Mouse (Mus musculus) cerebral cortex, adult 2 months (tissue): Measurements from ENCODE around the gene Zbtb9.

ENCODE experiments used
- WGBS: fragments of 180-500 bp; shearing (Covaris S2); methylation state at CpG from one replicate; pipeline ENCODE4 v1.1.7; 2018; 5-methylcytosine and 5-hydroxymethylcytosine counted together

Gene Zbtb9

DNA sequence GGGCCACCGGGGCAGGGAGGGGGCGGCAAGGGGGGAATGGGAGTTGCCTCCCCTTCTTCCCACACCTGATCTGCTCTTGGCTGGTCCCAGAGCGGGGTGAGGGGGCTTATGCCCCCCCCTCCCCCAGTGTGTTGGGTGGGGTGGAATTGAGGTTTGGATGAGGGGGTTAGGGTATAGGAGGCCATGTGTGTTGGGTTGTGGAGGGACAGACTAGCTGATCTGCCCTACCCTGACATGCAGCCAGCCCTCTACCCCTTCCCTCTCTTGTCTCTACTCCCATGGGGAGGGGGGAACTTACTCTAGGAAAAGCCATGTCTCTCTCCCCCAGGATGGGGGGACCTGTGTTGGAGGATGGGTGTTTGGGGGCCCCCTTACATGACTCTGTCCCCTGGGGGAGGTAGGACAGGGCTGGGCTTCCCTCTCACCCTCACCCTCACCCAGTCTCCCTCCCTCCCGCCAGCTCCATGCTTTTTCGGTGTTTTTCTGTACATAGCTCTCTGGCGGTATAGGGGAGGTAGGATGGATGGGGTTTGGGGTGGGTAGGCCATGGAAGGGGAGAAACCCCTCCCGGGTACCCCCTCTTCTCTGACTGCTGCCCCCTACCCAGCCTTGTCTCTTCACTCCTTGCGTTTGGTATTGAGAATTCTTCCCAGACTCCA lies 1.6 kb upstream of the Zbtb9 start:
- 46% methylated on average over 8 of the region's 8 CpGs for WGBS

DNA sequence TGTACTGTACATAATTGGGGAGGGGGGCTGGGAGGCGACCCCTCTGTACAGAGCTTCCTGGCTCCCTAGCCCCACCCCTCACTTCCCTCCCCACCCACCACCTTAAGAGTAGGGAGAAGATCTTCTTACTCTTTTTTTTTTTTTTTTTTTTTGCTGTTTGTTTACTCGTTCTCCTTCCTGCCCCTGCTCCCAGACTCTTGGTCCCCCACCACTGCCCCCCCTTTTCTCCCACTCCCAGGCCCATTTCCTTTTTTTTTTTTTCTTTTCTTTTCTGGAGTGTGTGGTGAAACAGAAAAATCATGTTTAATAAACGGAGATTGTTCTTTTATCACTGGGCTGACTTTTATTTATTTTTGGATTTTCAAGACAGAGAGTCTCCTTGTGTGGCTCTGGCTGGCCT lies 860 bp upstream of the Zbtb9 start:
- 0% methylated on average over 3 of the region's 3 CpGs for WGBS

DNA sequence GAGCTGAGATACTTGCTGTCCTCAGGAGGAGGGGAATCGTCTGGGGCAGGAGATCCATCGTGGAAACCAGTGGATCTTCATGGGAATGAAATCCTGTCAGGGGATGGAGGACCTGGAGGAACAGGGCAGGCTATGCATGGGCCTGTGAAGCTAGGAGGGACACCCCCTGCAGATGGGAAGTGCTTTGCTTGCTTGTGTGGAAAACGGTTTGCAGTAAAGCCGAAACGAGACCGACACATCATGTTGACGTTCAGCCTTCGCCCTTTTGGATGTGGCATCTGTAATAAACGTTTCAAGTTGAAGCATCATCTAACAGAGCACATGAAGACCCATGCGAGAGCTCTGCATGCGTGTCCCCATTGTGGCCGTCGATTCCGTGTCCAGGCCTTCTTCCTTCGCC lies 1.6 kb downstream of the Zbtb9 start:
- WGBS, result 92% methylated on average over 15 of the region's 15 CpGs

DNA sequence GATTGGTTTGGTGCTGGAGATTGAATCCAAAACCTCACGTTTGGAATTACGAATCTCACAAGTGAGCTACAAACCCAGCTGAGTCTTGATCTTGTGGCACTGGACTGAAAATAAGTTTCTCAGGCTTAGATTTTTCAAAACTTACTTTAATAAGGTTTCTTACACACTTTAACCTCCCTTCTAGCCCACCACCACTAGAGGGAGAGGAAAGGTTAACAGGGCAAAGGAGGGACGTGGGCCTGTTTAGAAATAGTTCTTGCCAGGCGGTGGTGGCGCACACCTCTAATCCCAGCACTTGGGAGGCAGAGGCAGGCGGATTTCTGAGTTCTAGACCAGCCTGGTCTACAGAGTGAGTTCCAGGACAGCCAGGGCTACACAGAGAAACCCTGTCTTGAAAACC lies 4.4 kb downstream of the Zbtb9 start:
- WGBS, result 86% methylated on average over 6 of the region's 6 CpGs

DNA sequence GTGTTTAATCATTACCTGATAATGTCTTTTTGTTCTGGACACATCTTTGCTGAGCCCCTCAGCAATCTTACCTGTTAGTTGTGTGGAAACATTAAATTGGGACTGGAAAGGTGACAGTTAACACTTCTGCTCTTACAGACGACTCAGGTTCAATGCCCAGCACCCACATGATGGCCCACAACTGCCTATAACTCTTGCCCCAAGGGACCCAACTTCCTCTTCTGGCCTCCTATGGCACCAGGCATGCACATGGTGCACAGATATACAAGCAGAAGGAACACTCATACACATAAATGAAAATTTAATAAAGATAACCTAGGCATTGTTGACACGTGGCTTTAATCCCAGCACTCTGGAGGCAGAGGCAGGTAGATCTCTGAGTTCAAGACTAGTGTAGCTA lies 6.5 kb downstream of the Zbtb9 start:
- 81% methylated on average over 2 of the region's 2 CpGs for WGBS

DNA sequence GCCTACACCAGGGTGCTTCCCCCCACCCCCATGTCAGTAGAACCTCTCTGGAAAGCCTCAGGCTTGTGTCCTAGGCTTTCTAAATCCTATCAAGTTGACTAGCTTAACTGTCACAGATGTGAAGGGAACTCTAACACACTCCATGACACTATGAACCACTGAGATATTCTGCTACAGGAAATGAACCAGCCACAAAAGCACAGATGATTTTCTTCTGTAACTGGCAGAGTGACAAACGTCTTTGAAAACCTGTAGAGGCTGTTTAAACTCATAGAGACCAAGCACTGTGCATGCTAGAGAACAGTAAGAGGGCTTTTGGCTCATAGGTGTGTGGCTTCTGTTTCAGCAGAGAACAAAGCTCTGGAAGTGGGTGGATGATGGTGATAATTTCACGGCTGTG lies 8.1 kb downstream of the Zbtb9 start:
- 36% methylated on average over 2 of the region's 2 CpGs for WGBS

DNA sequence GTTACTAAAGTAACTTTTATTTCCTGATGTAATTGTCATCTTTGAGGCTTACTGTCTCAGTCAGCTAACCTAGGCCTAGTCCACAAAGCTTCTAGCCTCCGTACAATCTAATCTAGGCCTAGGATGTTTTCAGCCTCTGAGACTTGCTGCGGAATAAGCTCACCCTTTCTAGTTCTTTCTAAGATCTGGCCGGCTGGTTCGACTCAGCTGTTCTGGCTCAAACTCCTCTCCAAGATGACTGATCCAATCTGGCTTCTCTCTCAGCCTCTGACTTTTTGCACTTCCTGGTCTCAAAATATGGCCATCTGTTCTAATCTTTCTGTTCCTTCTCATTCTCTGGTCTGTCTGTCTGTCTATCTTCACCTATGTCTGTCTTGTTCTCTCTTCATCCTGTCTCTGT lies 10.4 kb downstream of the Zbtb9 start:
- 84% methylated on average over 4 of the region's 4 CpGs for WGBS

DNA sequence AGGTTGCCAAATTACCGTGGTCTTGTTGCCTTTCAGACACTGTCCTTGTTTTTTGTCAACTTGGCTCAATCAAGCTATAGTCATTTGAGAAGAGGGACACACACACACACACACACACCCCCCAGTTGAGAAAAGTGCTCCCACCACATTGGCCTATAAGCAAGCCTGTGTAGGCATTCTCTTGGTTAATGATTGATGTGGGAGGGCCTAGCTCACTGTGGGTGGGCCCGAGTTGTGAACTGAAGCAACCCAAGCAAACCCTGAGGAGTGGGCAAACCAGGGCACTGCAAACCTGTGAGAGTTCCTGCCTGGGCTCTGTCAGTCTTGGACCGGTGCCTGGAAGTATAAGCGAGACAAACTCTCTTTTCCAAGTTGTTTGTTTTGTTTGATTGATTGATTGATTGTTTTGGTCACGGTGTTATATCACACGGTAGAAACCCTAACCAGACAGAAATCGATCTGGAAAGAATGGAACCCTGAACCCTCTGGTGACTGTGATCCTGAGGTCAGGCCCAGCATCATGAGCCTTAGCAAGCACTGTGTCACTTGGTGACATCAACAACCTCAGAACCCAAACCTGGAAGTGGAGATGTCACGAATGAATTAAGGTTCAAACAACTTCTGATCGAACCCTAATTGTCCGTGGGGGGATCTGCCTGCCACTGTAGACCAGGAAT lies 12.7 kb downstream of the Zbtb9 start:
- WGBS, result 89% methylated on average over 10 of the region's 10 CpGs

DNA sequence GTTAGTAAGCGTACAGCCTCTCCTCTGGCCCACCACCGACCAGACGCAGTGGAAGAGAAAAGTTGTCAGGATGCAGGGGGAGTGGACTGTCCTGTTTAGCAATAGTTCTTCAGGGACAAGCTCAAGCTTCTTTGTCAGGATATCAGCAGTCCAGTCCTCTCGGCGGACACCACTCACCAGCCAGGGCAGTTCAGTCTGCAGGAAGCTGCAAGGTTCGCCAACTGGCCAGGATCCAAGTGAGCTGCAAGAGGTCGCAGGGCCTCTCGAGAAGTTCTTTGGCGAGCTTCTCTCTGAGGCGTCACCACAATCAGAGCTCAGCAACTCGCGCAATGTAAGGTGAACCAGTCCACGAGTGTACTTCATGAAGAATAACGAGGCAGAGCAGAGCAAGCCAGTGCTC lies 21.4 kb downstream of the Zbtb9 start:
- 63% methylated on average over 14 of the region's 14 CpGs for WGBS

DNA sequence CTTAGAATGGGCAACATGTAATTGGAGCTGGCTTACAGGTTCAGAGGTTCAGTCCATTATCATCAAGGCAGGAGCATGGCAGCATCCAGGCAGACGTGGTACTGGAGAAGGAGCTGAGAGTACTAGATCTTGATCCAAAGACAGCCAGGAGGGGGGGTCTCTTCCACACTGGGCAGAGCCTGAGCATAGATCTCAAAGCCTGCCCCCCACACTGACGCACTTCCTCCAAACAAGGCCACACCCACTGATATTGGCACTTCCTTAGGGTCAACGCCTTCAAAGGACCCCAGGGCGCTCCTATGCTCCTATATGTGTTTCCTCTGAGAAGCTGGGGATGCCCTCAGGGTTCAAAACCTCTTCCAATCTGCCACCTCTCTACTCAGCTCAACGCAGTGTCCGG lies 22.0 kb downstream of the Zbtb9 start:
- 71% methylated on average over 6 of the region's 6 CpGs for WGBS

DNA sequence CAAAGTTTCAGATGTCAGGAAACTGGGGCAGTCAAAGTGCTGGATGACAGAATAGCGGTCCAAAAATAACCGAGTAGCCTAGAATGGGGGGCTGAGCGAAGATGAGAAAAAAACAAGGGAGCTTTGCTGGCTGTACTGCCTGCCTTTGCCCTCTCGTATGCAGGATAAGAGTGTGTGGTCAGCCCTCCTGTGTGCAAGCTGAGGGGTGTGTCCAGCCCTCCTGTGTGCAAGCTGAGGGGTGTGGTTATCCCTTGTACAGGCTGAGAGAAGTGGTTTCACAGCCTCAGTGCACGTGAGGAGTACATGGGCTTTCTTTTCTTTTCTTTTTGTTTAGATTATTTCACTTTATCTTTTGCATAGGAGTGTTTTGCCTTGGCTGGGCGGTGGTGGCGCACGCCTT lies 22.6 kb downstream of the Zbtb9 start:
- WGBS, result 69% methylated on average over 8 of the region's 8 CpGs

DNA sequence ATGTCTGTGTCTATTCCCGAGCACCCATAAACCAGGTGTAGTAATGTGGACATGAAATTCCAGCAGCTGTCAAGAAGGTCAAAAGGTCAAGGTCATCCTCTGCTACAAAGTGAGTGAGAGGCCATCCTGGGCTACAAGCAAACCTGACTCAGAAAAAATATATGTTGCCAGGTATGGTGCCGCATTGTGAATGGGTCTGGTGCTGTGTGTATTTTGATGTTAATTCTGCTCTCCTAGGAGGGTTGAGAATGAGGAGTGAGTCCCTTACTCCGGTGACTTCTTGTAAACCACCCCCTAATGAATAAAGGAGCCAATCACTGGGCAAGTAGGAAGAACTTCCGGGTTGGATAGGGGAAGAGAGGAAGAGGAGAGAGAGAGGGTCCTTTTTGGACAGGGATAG lies 24.7 kb downstream of the Zbtb9 start:
- 85% methylated on average over 4 of the region's 4 CpGs for WGBS

DNA sequence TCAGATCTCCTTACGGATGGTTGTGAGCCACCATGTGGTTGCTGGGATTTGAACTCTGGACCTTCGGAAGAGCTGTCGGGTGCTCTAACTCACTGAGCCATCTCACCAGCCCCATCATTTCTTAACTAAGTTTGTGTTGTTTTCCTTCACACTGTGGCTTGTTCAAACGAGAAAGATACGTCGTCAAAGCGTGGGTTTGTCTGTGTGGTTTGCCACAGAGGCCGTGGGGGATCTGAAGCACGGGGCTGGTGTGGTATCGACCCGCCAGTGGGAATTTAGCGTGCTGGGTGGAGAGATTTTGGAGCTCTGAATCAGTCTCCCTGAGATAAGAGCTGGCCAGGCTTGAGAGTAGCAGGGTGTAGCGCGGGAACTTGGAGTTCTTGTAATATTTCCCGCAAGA lies 25.3 kb downstream of the Zbtb9 start:
- 92% methylated on average over 15 of the region's 15 CpGs for WGBS

DNA sequence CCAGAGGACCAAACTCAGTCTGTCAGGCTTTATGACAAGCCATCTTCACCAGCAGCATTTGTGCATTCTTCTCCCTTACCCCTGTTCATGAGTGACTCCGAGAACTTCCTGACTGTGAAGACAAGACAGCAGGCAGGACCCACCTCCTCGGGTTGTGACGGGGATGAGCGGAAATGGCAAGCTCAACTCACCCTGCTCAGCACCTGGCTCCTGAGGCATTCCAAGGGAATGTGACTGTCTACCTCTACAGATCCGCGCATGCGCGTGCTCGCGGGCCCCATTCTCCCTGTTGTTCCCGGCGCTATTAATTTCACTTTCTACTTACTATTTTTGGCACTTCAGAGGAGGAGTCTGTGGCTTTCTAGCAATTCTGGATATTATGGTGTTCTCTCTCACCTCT lies 27.0 kb downstream of the Zbtb9 start:
- 70% methylated on average over 12 of the region's 12 CpGs for WGBS

DNA sequence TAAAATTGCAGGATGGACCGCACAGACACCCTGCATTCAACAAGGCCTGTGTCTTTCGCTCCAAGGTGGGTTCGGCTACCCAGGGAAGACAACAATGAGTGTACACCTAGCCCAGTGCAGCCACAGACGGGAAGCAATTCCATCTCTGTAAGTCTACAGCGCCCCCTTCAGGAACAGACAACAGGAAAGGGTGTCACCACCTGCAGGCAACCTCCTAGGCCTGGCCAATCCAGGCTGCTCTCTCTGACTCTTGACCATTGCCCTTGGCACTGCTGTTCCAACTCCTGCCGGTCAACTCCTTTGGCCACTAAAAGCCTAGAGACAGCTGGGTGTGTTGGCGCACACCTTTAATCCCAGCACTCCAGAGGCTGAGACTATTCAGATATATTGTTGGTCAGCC lies 28.2 kb downstream of the Zbtb9 start:
- WGBS, result 79% methylated on average over 7 of the region's 7 CpGs

DNA sequence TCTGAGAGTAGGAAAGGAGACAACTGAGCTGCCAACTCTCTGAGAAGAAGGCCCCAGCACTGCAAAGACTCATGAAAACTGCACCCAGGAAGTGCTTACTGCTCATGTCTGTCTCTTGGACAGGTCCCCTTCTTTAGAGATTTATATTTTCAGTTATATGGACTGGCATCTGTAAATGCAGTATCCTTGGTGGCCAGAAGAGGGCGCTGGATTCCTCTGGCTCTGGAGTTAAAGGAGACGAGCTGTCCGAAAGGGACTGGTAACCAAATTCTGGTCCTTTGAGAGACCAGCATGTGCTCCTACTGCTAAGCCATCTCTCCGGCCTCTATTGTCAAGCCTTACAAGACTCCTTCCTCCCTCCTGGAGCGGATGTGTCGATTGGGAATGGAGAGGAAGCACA lies 28.9 kb downstream of the Zbtb9 start:
- WGBS, result 62% methylated on average over 6 of the region's 6 CpGs

DNA sequence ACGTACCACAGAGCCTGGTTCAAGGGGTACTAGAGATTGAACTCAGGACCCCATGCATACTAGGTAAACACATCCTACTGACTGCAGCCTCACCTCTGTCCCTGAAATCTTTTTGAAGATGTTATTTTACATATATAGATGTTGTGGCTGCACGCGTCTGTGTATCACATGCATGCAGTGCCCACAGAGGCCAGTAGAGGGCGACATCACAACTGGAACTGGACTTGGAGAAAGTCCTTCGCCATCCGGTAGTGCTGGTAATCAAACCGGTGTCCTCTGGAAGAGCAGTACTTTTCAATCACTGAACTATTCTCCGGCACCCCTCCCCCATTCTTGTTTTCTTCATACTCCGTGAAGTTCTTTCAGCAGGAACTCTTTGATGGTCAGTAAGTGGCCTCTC lies 31.5 kb downstream of the Zbtb9 start:
- WGBS, result 51% methylated on average over 9 of the region's 9 CpGs

DNA sequence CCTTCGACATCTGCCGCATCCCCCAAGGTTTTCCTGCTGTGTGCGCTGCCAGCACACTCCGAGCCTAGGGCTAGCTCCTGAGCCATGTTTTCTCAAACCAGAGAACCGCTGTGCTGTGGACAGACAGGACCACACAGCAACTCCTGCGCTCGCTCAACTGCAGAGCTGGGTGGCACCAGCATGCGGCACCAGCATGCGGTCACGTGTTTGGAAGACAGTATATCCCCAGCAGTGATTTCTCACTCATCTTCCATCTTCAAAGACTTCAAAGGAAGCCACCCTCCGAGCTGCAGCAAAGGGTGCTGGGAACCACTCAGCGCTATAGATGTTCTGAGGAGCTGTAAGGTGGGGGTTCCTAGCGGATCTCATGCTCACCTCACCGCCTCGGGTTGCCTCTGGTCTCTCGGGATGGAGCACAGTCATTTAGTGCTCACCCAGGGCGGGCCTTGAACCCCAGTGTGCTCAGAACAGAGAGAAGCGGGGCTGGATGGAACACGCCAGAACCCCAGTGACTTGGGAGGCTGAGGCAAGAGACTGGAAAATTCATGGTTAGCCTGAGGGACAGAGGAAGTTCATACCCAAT lies 32.0 kb downstream of the Zbtb9 start:
- 64% methylated on average over 19 of the region's 19 CpGs for WGBS

DNA sequence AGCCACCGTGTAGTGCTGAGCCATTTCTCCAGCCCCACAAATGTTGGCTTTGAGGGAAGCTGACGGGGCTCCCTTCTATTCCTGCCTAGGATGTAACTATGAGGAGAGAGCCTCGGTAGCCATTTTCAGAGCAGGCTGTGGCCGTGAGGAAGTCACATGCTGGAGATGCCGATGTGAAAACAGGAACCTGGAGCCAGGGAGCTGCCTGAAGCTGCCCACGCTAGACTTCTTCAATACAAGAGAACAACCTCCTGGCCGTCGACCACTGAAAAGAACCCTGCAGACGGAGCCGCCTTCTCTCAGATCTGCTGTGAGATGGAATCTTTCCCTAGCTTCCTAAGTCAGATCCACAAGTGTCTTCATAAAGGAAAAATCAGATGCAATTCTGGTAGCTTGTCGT lies 32.7 kb downstream of the Zbtb9 start:
- 37% methylated on average over 11 of the region's 11 CpGs for WGBS

DNA sequence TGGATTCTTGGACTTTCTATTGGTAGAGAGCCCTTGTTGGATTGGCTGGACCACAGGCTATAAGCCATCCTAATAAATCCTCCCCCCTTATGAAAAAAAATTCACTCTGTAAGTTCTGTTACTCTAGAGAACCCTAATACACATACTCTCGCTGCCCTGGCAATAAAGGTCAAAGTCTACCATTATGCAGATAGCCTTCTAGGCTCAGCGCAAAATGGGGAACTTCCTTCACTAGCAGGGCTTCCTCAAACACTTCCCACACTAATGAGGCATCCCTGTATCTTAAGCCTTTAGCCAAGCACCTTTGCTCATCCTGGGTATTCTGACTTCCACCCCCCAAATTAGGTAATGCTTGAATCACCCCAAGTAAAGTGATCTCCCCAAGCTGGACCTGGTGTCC lies 35.3 kb downstream of the Zbtb9 start:
- WGBS, result 96% methylated on average over 2 of the region's 2 CpGs

DNA sequence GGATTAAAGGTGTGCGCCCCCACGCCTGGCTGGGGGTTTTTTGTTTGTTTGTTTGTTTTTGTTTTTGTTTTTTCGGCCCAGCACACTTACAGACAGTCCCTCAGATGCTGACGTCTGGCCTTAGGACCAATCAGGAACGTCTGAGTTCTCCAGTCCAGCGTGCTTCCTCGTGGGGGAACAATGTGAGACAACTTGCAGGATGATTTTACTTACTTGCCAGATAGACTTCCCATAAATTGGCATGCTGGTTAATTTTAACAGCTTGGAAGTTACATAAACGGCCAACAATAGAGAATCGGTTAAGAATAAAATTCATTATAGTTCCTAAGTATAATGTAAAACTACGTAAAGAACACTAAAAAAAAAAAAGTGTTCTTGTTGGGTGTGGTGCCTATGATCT lies 38.2 kb downstream of the Zbtb9 start:
- WGBS, result 62% methylated on average over 10 of the region's 10 CpGs

DNA sequence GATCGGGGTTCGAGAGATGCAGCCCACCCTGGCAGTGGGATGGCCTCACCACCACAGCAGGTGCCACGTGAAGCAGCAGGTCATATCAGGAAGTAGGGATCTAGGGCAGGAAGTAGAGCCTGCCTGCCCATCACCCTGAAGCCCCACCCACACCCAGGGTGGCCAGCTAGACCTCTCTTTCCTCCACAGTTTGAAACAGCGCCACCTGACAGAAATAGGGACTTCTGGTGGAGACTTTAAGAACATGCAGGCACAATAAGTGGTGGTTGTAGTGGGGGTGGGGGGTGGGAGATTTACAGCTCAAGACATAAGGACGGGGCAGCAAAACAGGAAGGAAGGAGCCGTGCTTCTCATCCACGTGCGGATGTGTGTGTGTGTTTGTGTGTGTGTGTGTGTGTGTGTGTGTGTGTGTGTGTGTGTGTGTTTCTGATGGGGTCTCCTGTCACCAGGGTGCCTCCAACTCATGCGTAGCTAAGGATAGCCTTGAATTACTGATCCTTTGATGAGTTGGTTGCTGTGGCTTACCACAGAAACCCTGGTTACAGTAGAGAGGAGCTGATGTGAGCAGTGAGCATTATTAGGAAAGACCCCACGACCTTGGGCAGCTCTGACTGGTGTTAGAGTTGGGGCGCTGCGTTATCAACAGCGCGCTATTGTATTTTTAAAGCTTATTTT lies 39.2 kb downstream of the Zbtb9 start:
- WGBS, result 48% methylated on average over 14 of the region's 14 CpGs

DNA sequence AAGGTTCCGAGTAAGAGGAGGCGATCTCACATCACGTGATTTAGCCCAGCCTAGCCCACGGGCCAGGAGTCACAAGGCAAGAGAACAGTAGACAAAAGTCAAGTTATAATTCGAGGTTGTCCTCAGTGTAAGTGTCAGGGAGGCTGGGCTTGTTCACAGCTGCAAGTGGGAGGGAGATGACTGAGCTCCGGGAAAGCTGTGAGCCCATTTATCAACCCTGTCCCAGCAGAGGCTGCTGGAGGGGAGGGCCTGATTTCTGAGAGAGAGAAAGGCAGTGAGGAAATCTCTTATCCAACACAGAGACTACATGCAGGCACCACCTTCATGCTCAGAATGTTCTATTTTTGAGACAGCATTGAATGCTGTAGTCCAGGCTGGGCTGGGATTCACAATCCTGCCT lies 39.9 kb downstream of the Zbtb9 start:
- WGBS, result 14% methylated on average over 6 of the region's 6 CpGs
